Mouse (Mus musculus): ENCODE measurements around the gene Tmem45a2. TPM values are rescaled to one million over a fixed set of nuclear protein-coding genes. Genes with fewer than 3 reads are reported as not detected.

The Tmem45a2 gene
- polyA plus RNA-seq, 1 experiment from 2014 or later, result 0.28 TPM

DNA sequence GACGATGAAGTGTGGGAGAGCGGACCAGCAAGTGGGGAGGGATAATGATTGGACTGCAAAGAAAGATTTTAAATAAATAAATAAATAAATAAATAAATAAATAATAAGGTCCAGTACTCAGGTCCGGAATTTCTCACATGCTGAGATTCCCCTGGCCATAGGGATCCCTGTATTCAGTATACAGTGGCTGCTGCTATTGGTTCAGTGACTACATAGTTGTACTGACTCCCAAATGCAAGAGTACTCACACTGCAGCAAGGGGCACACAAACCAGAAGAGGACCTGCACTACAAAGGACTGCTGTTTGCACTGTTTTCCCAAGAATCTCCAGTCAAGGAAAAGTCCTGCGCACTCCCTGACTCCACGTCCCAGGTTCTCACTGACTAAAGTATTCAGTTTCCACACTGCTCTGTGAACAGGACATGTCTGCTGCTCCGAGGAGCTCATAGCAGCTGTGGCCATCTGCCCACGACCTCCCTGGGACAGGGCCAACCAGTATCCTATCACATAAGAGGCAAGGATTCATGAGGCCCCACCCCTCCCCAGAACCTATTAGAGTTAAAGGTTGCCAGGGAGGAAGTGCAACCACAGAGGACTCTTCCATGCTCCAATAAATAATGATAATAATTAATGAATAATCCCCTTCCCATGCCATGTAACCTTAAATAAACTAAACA, 27.4 kb upstream of the Tmem45a2 start:
- no peaks in the 10 kb centered on the region for H3K36me3 ChIP-seq (ENCODE audit: insufficient read depth, low read length)
- H3K9ac ChIP-seq (ENCODE audit: low read depth, low read length), result no peak overlapping the region
- H3K27me3 ChIP-seq (ENCODE audit: insufficient read depth, low read length), result no peaks in the 10 kb centered on the region
- H3K4me2 ChIP-seq (ENCODE audit: low read length), result no peak overlapping the region
- peak; percentile 19 for DNase-seq (ENCODE audit: low spot score)
- no peak overlapping the region for H3K4me3 ChIP-seq (replicated peaks; ENCODE audit: low read depth, low read length)
- TF ChIP-seq CTCF (IDR thresholded peaks at IDR 0.05; ENCODE audit: low read depth), result no peak
- WGBS, result 38% methylated on average over 7 of the region's 7 CpGs
- ATAC-seq (replicated peaks; ENCODE audit: low FRiP score, low read depth), result peak; percentile 91
- H3K4me1 ChIP-seq (replicated peaks; ENCODE audit: insufficient read depth, low read length), result no peaks in the 10 kb centered on the region
- H3K9me3 ChIP-seq (replicated peaks; ENCODE audit: low read length), result no peaks in the 10 kb centered on the region
- no peak overlapping the region for H3K27ac ChIP-seq

DNA sequence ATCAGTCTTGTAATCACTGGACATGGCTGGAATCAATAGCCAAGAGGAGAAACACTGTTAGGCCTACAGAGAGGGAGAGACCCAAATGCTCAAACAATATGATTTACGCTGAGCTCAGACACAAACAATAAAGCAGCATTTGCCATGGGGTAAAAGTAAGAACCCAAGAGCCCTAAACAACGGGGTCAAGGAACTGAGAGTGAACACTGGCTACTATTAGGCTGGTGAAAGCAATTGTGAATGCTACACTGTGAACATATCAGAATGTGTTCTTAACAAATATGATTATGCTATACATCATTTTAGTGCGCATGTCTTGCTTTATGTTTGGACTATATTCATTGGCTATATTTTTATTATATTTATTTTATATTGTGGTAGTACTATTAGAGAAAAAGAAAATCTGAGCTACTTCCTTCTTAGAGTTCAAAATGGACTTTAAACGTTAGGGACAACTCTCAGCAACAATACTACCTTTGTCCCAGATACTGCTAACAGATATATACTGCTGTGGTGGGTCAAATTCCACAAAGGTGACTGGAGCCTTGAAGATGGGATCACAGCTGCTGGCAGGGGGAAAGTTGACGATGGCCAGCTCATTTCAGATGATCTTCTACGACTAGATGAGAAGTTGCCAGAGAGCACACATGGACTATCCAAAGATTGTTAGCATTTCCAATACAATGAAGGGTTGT, 21.9 kb upstream of the Tmem45a2 start:
- 59% methylated on average over 6 of the region's 6 CpGs for WGBS
- H3K4me2 ChIP-seq (ENCODE audit: low read length), result no peak overlapping the region
- no peak for ATAC-seq (replicated peaks; ENCODE audit: low FRiP score, low read depth)

DNA sequence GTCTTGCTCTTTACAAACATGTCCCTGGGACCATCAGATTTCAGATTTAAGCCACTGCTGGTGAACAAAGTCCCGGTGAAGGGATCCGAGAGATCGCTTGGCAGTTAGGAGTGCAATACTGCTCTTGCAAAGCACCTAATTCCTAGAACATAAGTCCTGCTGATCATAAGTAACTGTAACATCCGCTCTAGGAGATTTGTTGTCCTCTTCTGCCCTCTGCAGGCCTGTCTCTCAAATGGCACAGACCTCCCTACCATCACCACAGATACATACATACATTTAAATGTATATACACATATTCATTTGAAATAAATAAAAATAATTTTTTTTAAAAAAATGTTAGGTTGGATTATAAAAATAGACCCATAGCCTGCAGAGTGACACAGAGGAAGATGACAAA, 21.3 kb upstream of the Tmem45a2 start:
- Histone ChIP-seq H3K9ac (ENCODE audit: low read depth, low read length) (no peak overlapping the region), H3K27ac (no peak overlapping the region), H3K4me1 (replicated peaks; ENCODE audit: insufficient read depth, low read length) (no peaks in the 10 kb centered on the region), H3K36me3 (ENCODE audit: insufficient read depth, low read length) (no peaks in the 10 kb centered on the region), H3K27me3 (ENCODE audit: insufficient read depth, low read length) (no peaks in the 10 kb centered on the region), H3K4me3 (replicated peaks; ENCODE audit: low read depth, low read length) (no peak overlapping the region), H3K9me3 (replicated peaks; ENCODE audit: low read length) (no peaks in the 10 kb centered on the region), H3K4me2 (ENCODE audit: low read length) (no peak overlapping the region)
- ATAC-seq (replicated peaks; ENCODE audit: low FRiP score, low read depth) (no peak; the same call in 1 of the 2 replicates), DNase-seq (ENCODE audit: low spot score) (peak; percentile 88)
- TF ChIP-seq CTCF (IDR thresholded peaks at IDR 0.05; ENCODE audit: low read depth), result peak; percentile 78
- WGBS, result 39% methylated on average over 4 of the region's 4 CpGs

More for the DNA sequence above, 21.9 kb upstream of the Tmem45a2 start:
- H3K4me3 ChIP-seq (replicated peaks; ENCODE audit: low read depth, low read length), result no peak overlapping the region
- H3K27me3 ChIP-seq (ENCODE audit: insufficient read depth, low read length), result no peaks in the 10 kb centered on the region
- H3K36me3 ChIP-seq (ENCODE audit: insufficient read depth, low read length), result no peaks in the 10 kb centered on the region
- no peak for TF ChIP-seq CTCF (IDR thresholded peaks at IDR 0.05; ENCODE audit: low read depth)
- no peak overlapping the region for H3K9ac ChIP-seq (ENCODE audit: low read depth, low read length)
- H3K9me3 ChIP-seq (replicated peaks; ENCODE audit: low read length), result no peaks in the 10 kb centered on the region
- H3K4me1 ChIP-seq (replicated peaks; ENCODE audit: insufficient read depth, low read length), result no peaks in the 10 kb centered on the region
- no peak for DNase-seq (ENCODE audit: low spot score)
- no peak overlapping the region for H3K27ac ChIP-seq

DNA sequence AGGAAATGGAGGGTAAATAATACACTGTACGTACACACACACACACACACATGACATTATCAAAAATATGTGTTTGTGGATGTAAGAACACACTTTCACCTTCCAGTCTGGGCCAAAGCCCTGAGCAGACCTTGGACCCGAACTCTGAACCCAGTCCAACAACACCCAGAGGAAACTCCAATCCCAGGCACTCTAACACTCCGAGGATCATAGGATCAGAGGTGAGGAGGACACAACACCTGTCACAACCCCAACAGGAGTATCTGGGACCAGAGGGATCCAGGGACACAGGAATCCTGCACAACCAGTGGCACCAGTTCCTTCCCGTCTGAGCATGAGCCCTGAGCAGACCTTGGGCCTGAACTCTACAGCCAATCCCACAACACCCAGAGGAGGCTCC, 8.4 kb upstream of the Tmem45a2 start:
- Histone ChIP-seq H3K36me3 (ENCODE audit: insufficient read depth, low read length) (no peaks in the 10 kb centered on the region), H3K9ac (ENCODE audit: low read depth, low read length) (no peak overlapping the region), H3K4me1 (replicated peaks; ENCODE audit: insufficient read depth, low read length) (no peaks in the 10 kb centered on the region), H3K4me2 (ENCODE audit: low read length) (no peak overlapping the region), H3K9me3 (replicated peaks; ENCODE audit: low read length) (no peaks in the 10 kb centered on the region), H3K27ac (no peak overlapping the region), H3K27me3 (ENCODE audit: insufficient read depth, low read length) (no peaks in the 10 kb centered on the region), H3K4me3 (replicated peaks; ENCODE audit: low read depth, low read length) (no peak overlapping the region)
- ATAC-seq (replicated peaks; ENCODE audit: low FRiP score, low read depth), result no peak
- no peak for TF ChIP-seq CTCF (IDR thresholded peaks at IDR 0.05; ENCODE audit: low read depth)
- no peak for DNase-seq (ENCODE audit: low spot score)
- 69% methylated on average over 4 of the region's 4 CpGs for WGBS

DNA sequence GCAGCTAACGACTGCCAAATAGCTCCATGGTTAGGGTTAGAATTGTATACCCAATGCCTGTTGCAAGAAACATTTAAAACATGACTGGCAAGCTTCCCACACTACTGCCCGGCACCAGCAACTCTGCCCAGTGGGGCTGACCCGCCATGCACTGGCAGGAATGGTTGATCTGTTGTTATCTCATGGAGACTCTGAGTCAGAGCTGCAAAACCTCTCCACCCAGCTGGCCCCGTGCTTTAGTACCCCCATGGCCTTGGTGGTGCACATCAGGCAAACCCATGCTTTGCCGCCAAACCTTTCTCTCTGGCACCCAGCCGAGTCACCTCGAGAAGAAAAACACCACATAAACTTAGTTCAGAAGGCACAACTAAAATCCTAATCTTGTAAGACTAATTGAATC, 4.8 kb upstream of the Tmem45a2 start:
- Histone ChIP-seq H3K9ac (ENCODE audit: low read depth, low read length) (no peak overlapping the region), H3K36me3 (ENCODE audit: insufficient read depth, low read length) (no peaks in the 10 kb centered on the region), H3K9me3 (replicated peaks; ENCODE audit: low read length) (no peaks in the 10 kb centered on the region), H3K27me3 (ENCODE audit: insufficient read depth, low read length) (no peaks in the 10 kb centered on the region), H3K4me1 (replicated peaks; ENCODE audit: insufficient read depth, low read length) (no peaks in the 10 kb centered on the region), H3K27ac (no peak overlapping the region), H3K4me3 (replicated peaks; ENCODE audit: low read depth, low read length) (no peak overlapping the region), H3K4me2 (ENCODE audit: low read length) (no peak overlapping the region)
- 80% methylated on average over 7 of the region's 7 CpGs for WGBS
- no peak for DNase-seq (ENCODE audit: low spot score)
- no peak for ATAC-seq (replicated peaks; ENCODE audit: low FRiP score, low read depth)
- TF ChIP-seq CTCF (IDR thresholded peaks at IDR 0.05; ENCODE audit: low read depth), result no peak

DNA sequence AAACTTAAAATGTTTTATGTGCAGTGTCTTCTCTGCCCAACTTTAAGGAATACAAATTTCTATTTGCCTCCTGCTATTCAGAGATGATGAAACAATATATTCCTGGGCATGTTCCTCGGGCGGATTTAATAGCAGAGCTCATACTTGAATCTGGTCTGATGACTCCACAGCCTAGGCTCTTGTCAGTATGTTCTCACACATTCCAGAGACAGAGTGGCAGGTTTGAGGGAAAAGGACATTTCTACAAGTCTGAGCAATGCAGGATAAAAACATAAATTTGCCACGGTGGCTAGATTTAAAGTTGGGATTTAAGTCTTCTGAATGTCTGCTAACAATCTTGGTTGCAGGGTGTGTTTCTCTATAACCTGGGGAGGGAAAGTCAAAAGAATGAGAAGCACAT, 9.1 kb downstream of the Tmem45a2 start:
- H3K9ac ChIP-seq (ENCODE audit: low read depth, low read length), result no peak overlapping the region
- ATAC-seq (replicated peaks; ENCODE audit: low FRiP score, low read depth) (no peak), DNase-seq (ENCODE audit: low spot score) (no peak)
- H3K27me3 ChIP-seq (ENCODE audit: insufficient read depth, low read length), result no peaks in the 10 kb centered on the region
- TF ChIP-seq CTCF (IDR thresholded peaks at IDR 0.05; ENCODE audit: low read depth), result no peak
- no peaks in the 10 kb centered on the region for H3K36me3 ChIP-seq (ENCODE audit: insufficient read depth, low read length)
- no peaks in the 10 kb centered on the region for H3K9me3 ChIP-seq (replicated peaks; ENCODE audit: low read length)
- WGBS, result 82% methylated on average over 3 of the region's 3 CpGs
- no peak overlapping the region for H3K27ac ChIP-seq
- H3K4me2 ChIP-seq (ENCODE audit: low read length), result no peak overlapping the region
- H3K4me1 ChIP-seq (replicated peaks; ENCODE audit: insufficient read depth, low read length), result no peaks in the 10 kb centered on the region
- no peak overlapping the region for H3K4me3 ChIP-seq (replicated peaks; ENCODE audit: low read depth, low read length)

Data from kidney, postnatal 0 days (tissue).